Mouse (Mus musculus) ES-E14 (cell line): ENCODE measurements around the gene Anapc13. TPM values are rescaled to one million over a fixed set of nuclear protein-coding genes. Genes with fewer than 3 reads are reported as not detected.

Source experiments
- DNase-seq: peaks from one replicate; pipeline ENCODE4 v3.0.0-alpha.2; 2013; ENCODE audit warnings: low read depth, low spot score
- H3K27ac ChIP-seq: 2 replicates; pipeline ENCODE4 v1.5.1; 2012; ENCODE audit warnings: low read depth, mild to moderate bottlenecking, low read length, moderate library complexity, mixed read lengths; ENCODE audit not compliant: poor library complexity, insufficient read depth, severe bottlenecking
- H3K36me3 ChIP-seq: 2 replicates; pipeline ENCODE4 v1.6.1; 2012; ENCODE audit warnings: mild to moderate bottlenecking, low read length, moderate library complexity, mixed read lengths; ENCODE audit not compliant: control insufficient read depth, poor library complexity, insufficient read depth, severe bottlenecking
- H3K4me1 ChIP-seq, 2 experiments: fragments of 150-350 bp in 1 of 2; sonication (generic) in 1 of 2; 2 replicates each; pipeline ENCODE4 v1.6.1; 2012; ENCODE audit warnings: low read length in 2 of 2, mild to moderate bottlenecking in 1 of 2, mixed read lengths in 1 of 2; ENCODE audit not compliant: control insufficient read depth in 2 of 2, insufficient read depth in 2 of 2, poor library complexity in 1 of 2
- H3K4me3 ChIP-seq, 2 experiments: fragments of 150-350 bp in 1 of 2; sonication (generic) in 1 of 2; 2 replicates each; pipeline ENCODE4 v1.5.1; 2012; ENCODE audit warnings: low read length in 2 of 2, low read depth in 1 of 2, mild to moderate bottlenecking in 1 of 2, mixed read lengths in 1 of 2; ENCODE audit not compliant: insufficient read depth in 1 of 2, poor library complexity in 1 of 2, severe bottlenecking in 1 of 2
- H3K9ac ChIP-seq: 2 replicates; pipeline ENCODE4 v1.6.1; 2012; ENCODE audit warnings: low read depth, mild to moderate bottlenecking, low read length, mixed read lengths; ENCODE audit not compliant: poor library complexity, insufficient read depth, severe bottlenecking
- H3K9me3 ChIP-seq: fragments of 150-350 bp; sonication (generic); 2 replicates; pipeline ENCODE4 v1.6.1; 2012; ENCODE audit warnings: low read depth, mild to moderate bottlenecking, low read length; ENCODE audit not compliant: control insufficient read depth, insufficient read depth
- CHD2 ChIP-seq: IDR thresholded peaks from 2 replicates; pipeline ENCODE4 v1.6.1; 2014; ENCODE audit warnings: mild to moderate bottlenecking, low read depth, low read length, inconsistent platforms
- HCFC1 ChIP-seq: IDR thresholded peaks from 2 replicates; pipeline ENCODE4 v1.6.1; 2012; ENCODE audit warnings: low read length, inconsistent platforms, borderline replicate concordance; ENCODE audit not compliant: insufficient read depth
- MAFK ChIP-seq: IDR thresholded peaks from 2 replicates; pipeline ENCODE4 v1.6.1; 2014; ENCODE audit warnings: mild to moderate bottlenecking, low read depth, low read length, inconsistent platforms; ENCODE audit not compliant: insufficient read depth
- ZC3H11A ChIP-seq: IDR thresholded peaks from 2 replicates; pipeline ENCODE4 v1.6.1; 2012; ENCODE audit warnings: low read depth, mild to moderate bottlenecking, inconsistent platforms, low read length, borderline replicate concordance
- ZNF384 ChIP-seq: IDR thresholded peaks from 2 replicates; pipeline ENCODE4 v1.6.1; 2012; ENCODE audit warnings: low read depth, low read length, inconsistent platforms
- in situ Hi-C, 2 experiments: fragments of 600-800 bp; cut with MboI; formaldehyde crosslinking; loops; one replicate each; pipeline ENCODE4 v1.15.1; 2025; ENCODE audit warnings: low sequenced_read_pairs in 2 of 2, inconsistent platforms in 1 of 2; ENCODE audit not compliant: unreplicated experiment in 2 of 2
- total RNA-seq: library from RNA; depleted of rRNA; stranded (reverse); fragments of 300-350 nt; gene quantifications from 2 replicates; pipeline ENCODE4 v1.2.3, GENCODE M21; 2012; rRNA removed

Anapc13 gene
- 83.8 and 103 TPM in 2 replicates for total RNA-seq

GRCm38 (mm10) chr9:102625983-102626838 is at the start of gene Anapc13, which contains the start of gene Cep63:
Anapc13 (plus strand) TSS chr9:102626296.
Cep63 (minus strand) TSS chr9:102626534.
- Histone ChIP-seq H3K9ac (peak within 1 kb of the TSS; percentile 98), H3K27ac (peak within 1 kb of the TSS; percentile 91), H3K4me3 (peak within 1 kb of the TSS; percentile 79 to 91), H3K4me1 (peaks cover 2% of the 10 kb centered on the region in 2 experiments; a peak in 1 of 4 replicates), H3K9me3 (no peaks in the 10 kb centered on the region), H3K36me3 (peaks cover 3% of the 10 kb centered on the region; the same call in 1 of the 2 replicates)
- peak; percentile 97 for DNase-seq
- in situ Hi-C loops: no loop called here
- TF ChIP-seq HCFC1: peak; percentile 70; the same call in 1 of the 2 replicates
- no peak for TF ChIP-seq CHD2

- no peaks in the 10 kb centered on the region for H3K36me3 ChIP-seq
- in situ Hi-C loops: no loop called here
- no peaks in the 10 kb centered on the region for H3K9me3 ChIP-seq
- H3K4me1 ChIP-seq: no peaks in the 10 kb centered on the region
- H3K4me3 ChIP-seq: no peak overlapping the region
- no peak overlapping the region for H3K9ac ChIP-seq
- TF ChIP-seq HCFC1: no peak
- no peak for TF ChIP-seq ZNF384
- TF ChIP-seq CHD2: no peak
- no peak for TF ChIP-seq MAFK
- TF ChIP-seq ZC3H11A: no peak
- DNase-seq: no peak
- no peak overlapping the region for H3K27ac ChIP-seq
Measured at GRCm38 (mm10) chr9:102577480-102577879, 48.6 kb upstream of the Anapc13 start.

GRCm38 (mm10) chr9:102581921-102582469 is 44.1 kb upstream of the Anapc13 start:
- no peak overlapping the region for H3K27ac ChIP-seq
- no peak for DNase-seq
- no peaks in the 10 kb centered on the region for H3K4me1 ChIP-seq
- H3K4me3 ChIP-seq: no peak overlapping the region
- no peaks in the 10 kb centered on the region for H3K9me3 ChIP-seq
- in situ Hi-C loops: no loop called here
- peaks cover 12% of the 10 kb centered on the region; the same call in 1 of the 2 replicates for H3K36me3 ChIP-seq
- H3K9ac ChIP-seq: no peak overlapping the region
- TF ChIP-seq ZNF384: no peak

DNA sequence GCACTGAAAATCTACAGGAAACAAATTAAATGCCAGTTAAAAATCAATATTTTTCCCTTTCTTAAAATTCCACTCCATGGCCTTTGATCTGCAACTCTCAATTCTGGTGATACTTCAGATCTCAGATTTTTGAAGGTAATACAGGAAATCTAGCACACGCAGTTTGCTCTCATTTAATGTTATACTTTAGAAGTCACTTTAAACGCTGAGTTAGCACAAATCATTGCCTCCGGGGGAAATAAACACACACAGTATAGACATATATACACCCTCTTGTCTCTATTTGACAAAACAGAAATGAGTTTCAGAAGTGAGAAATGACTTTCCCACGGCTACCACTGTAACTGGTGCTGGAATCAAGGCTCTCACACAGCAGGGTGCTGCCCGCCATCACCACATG is 38.7 kb upstream of the Anapc13 start:
- TF ChIP-seq MAFK: peak; percentile 78
- TF ChIP-seq CHD2: no peak
- no peaks in the 10 kb centered on the region for H3K9me3 ChIP-seq
- H3K36me3 ChIP-seq: peaks cover 24% of the 10 kb centered on the region
- no peak overlapping the region for H3K9ac ChIP-seq
- H3K4me3 ChIP-seq: no peak overlapping the region
- H3K4me1 ChIP-seq: no peaks in the 10 kb centered on the region
- H3K27ac ChIP-seq: no peak overlapping the region
- in situ Hi-C loops: no loop called here
- DNase-seq: no peak
